Comparison of ENCODE assay signal across 12 mouse cellular contexts in the genomic region with DNA sequence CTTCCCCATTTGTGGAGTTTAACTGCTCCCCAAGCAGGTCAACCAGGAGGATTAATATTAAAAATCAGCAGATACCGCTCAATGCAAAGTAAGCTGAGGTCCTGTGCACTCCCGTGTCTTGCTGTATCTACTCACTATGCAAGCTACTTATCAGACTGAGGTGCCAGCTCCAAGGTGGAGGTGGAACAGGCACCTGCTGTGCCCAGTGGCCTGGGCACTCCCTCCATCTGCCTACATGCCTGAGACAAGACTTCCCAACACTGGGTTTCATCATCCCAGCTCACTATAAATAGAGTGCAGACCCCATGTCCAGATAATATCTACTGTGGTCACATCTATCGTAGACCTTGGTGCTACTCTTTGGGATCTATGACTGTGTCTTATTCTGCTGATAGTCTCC.
"Had no signal": no experiment of that assay in that cellular context is flagged by ENCODE, and none has a peak within 500 bp of the region (broad histone marks: within the 10 kb centered on the region; RNA-seq: fewer than 3 reads in every experiment).

No protein-coding gene starts in this region.

- DNase-seq: retina, postnatal 1 day; right cerebral cortex, adult 18-20 months; right cerebral cortex, postnatal 14 days; right cerebral cortex, postnatal 25 days; right cerebral cortex, postnatal 4 days; spleen, adult 18-20 months; thymus, adult 18-20 months; thymus, adult 2 months; thymus, postnatal 14 days; thymus, postnatal 25 days; thymus, postnatal 36 days; thymus, postnatal 4 days had no signal
